Mouse (Mus musculus): ENCODE measurements around the gene Plekhs1.
"Not testable (repeated sequence)": the region's sequence is repeated elsewhere in the genome, so short reads cannot be mapped to it uniquely, and the experiment has no call there.

Plekhs1 gene

DNA sequence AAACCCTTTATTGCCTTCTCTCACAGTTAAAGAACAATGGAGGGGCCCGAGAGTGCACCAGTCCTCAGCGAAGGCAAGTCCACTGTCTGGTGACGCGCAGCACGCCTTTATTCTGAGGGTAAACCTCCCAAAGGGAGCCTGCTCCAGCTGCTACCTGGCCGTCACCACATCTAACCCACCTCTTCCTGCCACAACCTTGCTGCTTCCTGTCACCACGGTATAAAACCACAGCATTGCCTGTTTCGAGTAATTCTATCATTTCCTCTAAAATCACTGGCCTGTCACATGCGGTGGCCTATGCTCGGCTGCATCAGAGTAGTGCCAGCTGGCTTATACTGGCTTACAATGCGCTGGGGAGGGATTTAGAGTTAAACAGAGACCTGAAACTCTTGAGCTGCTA lies 69.1 kb downstream of the Plekhs1 start:
- DNase-seq = not testable (repeated sequence)

- no peak for DNase-seq
These were observed 69.8 kb downstream of the Plekhs1 start for GRCm38 (mm10) chr19:56531251-56531650.

DNA sequence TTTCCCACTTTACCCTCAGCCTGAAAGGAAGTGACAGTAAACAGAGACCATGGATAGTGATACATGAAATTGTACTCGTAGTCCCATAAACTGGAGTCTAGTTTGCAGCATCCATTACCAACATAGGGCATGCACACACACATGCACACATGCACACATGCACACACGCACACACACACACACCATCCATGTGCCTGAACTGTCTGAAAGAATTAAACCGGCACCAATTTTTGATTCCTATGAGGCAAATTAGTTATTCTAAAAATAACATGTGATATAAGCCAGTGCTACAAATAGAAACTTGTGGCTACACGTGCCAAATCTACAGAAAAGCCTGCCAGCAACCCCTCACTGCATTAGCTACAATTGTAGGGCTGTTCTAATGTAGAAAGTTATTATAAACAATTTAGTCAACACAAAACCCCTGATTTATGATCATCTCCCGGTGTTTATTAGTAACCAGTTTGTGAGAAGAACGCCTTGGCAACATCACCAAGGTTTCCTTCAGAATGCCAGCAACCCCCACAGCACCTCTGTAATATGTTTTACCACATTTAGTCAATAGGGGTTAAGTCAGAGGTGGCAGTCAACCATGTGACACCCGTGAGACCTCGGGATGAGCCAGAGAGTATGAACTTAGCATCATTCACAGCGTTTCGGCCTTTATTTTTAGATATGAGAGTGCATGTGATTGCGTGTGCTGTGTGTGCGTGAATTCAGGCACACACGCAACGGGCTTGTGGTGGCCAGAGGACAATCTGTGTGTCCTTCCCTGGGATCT lies 72.0 kb downstream of the Plekhs1 start:
- no peak for DNase-seq

GRCm38 (mm10) chr19:56534337-56534736 lies 72.9 kb downstream of the Plekhs1 start:
- DNase-seq = no peak

DNA sequence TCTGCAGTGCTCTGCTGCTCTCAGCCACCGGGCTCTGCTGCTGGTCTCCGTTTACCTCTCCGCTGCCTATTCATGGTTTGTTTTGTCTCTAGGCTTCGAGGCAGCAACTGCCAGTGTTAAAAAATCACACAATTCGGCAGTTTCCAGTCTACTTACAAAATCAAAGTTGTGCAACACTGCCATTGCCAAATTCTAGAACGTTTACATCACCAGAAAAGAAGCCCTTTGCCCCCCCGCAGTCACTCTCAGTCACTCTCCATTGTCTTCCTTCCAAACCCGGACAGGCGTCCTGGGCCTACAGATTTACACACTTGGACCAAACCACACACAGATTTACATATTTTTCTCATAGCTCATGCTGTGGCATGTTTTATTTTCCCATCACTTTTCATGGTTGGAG lies 73.6 kb downstream of the Plekhs1 start:
- no peak for DNase-seq

- DNase-seq = no peak
These were observed 74.3 kb downstream of the Plekhs1 start for GRCm38 (mm10) chr19:56535765-56536164.

Measured in kidney, adult 11 months (tissue).